Mouse (Mus musculus) forebrain, embryonic 10.5 days (tissue): Measurements from ENCODE around the gene Ntrk2. TPM values are rescaled to one million over a fixed set of nuclear protein-coding genes. Genes with fewer than 3 reads are reported as not detected.

Source experiments
- DNase-seq: peaks from one replicate; pipeline ENCODE4 v3.0.0-alpha.2; 2017; ENCODE audit warnings: low spot score; ENCODE audit errors: extremely low spot score
- H3K27ac ChIP-seq: fragments of 300-500 bp; sonication (generic); 2 replicates; pipeline ENCODE4 v1.5.1; 2016; ENCODE audit warnings: mild to moderate bottlenecking
- H3K27me3 ChIP-seq: fragments of 300-500 bp; sonication (generic); 2 replicates; pipeline ENCODE4 v1.6.1; 2016; ENCODE audit warnings: mild to moderate bottlenecking; ENCODE audit not compliant: poor library complexity, severe bottlenecking
- H3K36me3 ChIP-seq: fragments of 300-500 bp; sonication (generic); replicated peaks from 2 replicates; pipeline ENCODE4 v1.6.1; 2016; ENCODE audit warnings: mild to moderate bottlenecking, moderate library complexity
- H3K4me1 ChIP-seq: fragments of 300-500 bp; sonication (generic); 2 replicates; pipeline ENCODE4 v1.6.1; 2016
- H3K4me3 ChIP-seq: fragments of 300-500 bp; sonication (generic); 2 replicates; pipeline ENCODE4 v1.5.1; 2016; ENCODE audit warnings: mild to moderate bottlenecking, moderate library complexity
- H3K9me3 ChIP-seq: fragments of 300-500 bp; sonication (generic); 2 replicates; pipeline ENCODE4 v1.6.1; 2016; ENCODE audit warnings: mild to moderate bottlenecking, moderate library complexity
- WGBS: fragments of 180-500 bp; shearing (Covaris S2); methylation state at CpG from one replicate; pipeline ENCODE4 v1.1.7; 2016; 5-methylcytosine and 5-hydroxymethylcytosine counted together
- polyA plus RNA-seq: library from polyadenylated mRNA; unstranded; fragments of >200 nt; fragmentation: Nextera tagmentation; extraction: Ambion mirVana; gene quantifications from 2 replicates; pipeline ENCODE4 v1.2.1, GENCODE M21; 2016

Ntrk2 gene
- 27.8 and 33.2 TPM in 2 replicates for polyA plus RNA-seq

DNA sequence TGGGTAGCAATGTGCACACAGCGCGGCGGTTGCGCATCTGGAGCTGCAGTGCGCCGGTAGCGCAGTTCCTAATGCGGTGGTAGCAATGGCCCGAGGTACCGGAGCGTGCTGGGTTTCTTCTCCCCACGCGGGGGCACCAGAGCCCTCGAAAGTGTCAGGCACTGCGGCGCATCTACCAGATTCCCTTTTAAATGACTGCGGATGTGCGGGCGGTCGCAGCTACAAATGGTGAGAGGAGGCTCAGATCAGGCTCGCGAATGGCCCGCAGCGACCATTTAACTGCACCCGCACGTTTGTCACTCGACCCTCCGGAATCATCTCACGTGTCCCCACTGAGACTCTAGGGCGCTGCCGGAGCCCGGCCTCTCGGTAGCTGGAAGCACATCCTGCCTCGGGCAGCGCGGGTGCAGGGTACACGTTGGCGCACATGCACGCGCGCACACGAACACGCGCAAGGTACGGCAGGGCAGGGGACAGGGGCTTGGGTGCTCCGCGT lies at the start of gene Ntrk2:
TSS of gene Ntrk2 (plus strand) at position 173 of the 496 bp plus-strand sequence.
- H3K4me3 ChIP-seq, result peak within 1 kb of the TSS; percentile 59
- H3K36me3 ChIP-seq, result no peaks in the 10 kb centered on the region
- H3K27me3 ChIP-seq, result peaks cover 65% of the 10 kb centered on the region
- under 1% methylated on average over 47 of the region's 47 CpGs for WGBS
- H3K27ac ChIP-seq, result peak within 1 kb of the TSS; percentile 85
- peak; percentile 89 for DNase-seq
- peaks cover 49% of the 10 kb centered on the region for H3K4me1 ChIP-seq
- peaks cover 2% of the 10 kb centered on the region; the same call in 1 of the 2 replicates for H3K9me3 ChIP-seq

DNA sequence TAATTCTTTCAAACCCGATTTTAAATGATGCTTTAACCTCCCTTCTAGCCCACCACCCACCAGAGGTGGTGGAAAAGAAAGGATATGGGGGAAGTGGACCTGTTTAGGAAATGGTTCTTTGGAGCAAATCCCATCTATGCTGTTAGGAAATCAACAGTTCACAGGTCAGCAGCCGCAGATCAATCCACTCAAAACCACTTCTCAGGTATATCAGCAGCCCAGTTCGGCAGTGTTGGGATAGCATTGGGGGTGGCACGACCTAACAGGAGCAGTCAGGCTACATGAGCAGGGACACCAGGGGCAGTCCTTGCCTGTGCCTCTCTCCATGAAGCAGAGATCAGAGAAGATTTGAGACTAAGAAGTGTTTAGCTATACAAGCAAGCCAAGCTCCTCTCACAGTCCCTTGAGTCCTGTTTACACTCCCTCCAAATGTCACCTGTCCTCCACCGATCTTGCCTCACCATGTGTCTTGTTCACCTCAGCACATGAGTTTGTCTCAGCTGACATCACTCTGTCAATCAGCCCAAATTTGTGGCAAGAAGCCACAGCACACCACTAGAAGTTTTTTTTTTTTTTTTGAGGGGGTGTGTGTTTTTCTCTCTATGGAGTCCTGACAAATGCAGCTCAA lies 45.3 kb upstream of the Ntrk2 start:
- no peaks in the 10 kb centered on the region for H3K9me3 ChIP-seq
- H3K36me3 ChIP-seq, result no peaks in the 10 kb centered on the region
- H3K4me3 ChIP-seq, result no peak overlapping the region
- no peak for DNase-seq
- H3K27me3 ChIP-seq, result no peaks in the 10 kb centered on the region
- no peaks in the 10 kb centered on the region for H3K4me1 ChIP-seq
- 89% methylated on average over 5 of the region's 5 CpGs for WGBS
- H3K27ac ChIP-seq, result no peak overlapping the region

DNA sequence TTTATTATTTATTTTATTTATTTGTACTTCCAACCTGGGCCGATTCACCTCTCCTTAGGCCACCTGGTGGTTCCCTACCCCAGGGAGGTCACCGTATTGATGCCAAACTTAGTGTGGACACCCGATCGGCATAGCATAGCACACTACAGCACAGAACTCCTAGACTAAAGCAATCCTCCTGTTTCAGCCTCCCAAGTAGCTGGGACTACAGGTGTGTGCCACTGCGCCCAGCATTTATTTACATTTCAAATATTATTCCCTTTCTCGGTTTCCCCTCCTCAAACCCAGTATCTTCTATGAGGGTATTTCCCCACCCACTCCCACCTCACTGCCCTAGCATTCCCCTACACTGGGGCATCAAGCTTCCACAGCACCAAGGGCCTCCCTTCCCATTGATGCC lies 38.1 kb upstream of the Ntrk2 start:
- no peaks in the 10 kb centered on the region for H3K27me3 ChIP-seq
- H3K36me3 ChIP-seq, result no peaks in the 10 kb centered on the region
- no peak overlapping the region for H3K27ac ChIP-seq
- DNase-seq, result no peak
- 96% methylated on average over 6 of the region's 6 CpGs for WGBS
- no peaks in the 10 kb centered on the region for H3K9me3 ChIP-seq
- no peak overlapping the region for H3K4me3 ChIP-seq
- no peaks in the 10 kb centered on the region for H3K4me1 ChIP-seq

DNA sequence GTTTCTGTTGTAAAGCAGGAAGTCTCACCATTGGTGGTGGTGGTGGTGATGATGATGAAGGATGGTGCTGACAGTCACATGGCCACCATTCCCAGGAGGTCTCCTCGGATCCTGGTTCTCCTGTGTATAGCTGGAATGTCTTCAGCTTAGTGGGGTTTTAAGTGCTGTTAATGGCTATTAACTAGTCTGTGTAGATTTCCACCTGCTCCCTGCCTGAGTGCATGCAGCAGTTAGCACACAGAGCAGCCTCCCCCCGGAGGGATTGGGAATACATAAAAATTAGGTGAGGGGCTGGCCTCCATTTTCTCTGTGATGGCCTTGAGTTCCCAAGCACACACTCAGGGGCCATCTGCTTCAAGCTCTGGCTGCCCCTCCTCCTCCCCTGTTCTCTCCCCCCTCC lies 36.9 kb upstream of the Ntrk2 start:
- H3K4me3 ChIP-seq, result no peak overlapping the region
- H3K36me3 ChIP-seq, result no peaks in the 10 kb centered on the region
- H3K27ac ChIP-seq, result no peak overlapping the region
- no peaks in the 10 kb centered on the region for H3K27me3 ChIP-seq
- no peaks in the 10 kb centered on the region for H3K9me3 ChIP-seq
- no peaks in the 10 kb centered on the region for H3K4me1 ChIP-seq
- no peak for DNase-seq
- 66% methylated on average over 2 of the region's 2 CpGs for WGBS

DNA sequence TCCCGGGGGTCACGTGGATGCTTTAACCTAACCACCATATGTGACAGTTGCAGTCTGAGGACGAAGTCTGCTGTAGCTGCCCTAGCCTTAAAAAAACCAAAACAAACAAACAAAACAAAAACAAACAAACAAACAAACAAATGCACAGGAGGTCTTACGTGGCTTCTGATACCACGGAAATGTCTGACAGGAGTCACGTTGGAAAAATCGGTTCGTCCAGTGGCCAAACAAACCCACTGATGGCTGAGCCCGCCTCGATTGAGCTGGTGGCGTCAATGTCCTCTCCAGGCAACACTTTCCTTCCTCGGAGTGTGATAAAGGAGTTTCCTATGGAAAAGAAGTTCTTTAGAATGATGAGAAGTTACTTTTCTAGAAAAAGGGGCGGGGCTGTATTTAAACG lies 27.1 kb upstream of the Ntrk2 start:
- no peak overlapping the region for H3K27ac ChIP-seq
- no peak for DNase-seq
- 94% methylated on average over 14 of the region's 14 CpGs for WGBS

DNA sequence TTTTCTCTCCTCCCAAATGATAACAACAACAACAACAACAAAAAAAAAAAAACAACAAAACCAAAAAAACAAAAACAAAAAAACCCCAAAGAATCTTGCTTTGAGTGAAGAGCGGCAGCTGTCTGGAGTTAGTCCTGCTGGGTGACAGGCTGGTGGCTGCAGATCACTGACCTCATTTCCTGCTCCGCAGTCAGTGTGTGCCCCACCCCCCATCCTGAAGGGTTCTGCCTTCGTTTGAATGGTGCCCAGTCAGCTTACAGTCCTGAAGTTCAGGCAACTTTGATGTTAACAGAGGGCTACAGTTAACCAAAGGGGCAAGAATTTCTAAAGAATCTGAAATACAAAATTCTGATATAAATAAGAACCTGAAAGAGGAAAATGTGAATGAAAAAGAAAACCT lies 19.9 kb upstream of the Ntrk2 start:
- H3K36me3 ChIP-seq, result no peaks in the 10 kb centered on the region
- 12% methylated on average over 3 of the region's 3 CpGs for WGBS
- no peak overlapping the region for H3K4me3 ChIP-seq
- no peak for DNase-seq
- H3K27me3 ChIP-seq, result no peaks in the 10 kb centered on the region
- peaks cover 11% of the 10 kb centered on the region for H3K4me1 ChIP-seq
- H3K27ac ChIP-seq, result no peak overlapping the region
- no peaks in the 10 kb centered on the region for H3K9me3 ChIP-seq

More for the DNA sequence above, 27.1 kb upstream of the Ntrk2 start:
- 0 out of 2 replicates have a peak, but pooled peaks cover 2% of the 10 kb centered on the region for H3K4me1 ChIP-seq
- H3K4me3 ChIP-seq, result no peak overlapping the region
- no peaks in the 10 kb centered on the region for H3K27me3 ChIP-seq
- H3K36me3 ChIP-seq, result no peaks in the 10 kb centered on the region
- H3K9me3 ChIP-seq, result no peaks in the 10 kb centered on the region

DNA sequence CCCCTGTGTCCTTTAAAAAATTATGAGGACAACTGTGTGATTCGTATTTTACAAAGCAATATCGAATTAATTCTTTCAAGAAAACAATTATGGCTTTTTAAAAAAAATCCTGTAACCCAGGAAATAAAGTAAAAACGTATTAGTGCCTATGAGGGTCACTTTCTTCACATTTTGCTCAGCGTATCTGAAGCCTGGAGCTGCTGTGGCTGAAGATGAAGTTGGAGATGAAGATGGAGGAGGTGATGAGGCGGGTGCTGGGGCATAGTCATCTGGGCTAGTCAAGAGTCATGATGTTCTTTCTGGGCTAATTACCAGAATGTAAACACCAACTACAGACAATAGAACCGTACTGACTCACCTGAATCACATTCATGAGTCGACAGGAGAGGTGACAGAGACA lies 15.6 kb upstream of the Ntrk2 start:
- Histone ChIP-seq H3K36me3 (no peaks in the 10 kb centered on the region), H3K27ac (no peak overlapping the region), H3K4me1 (peaks cover 9% of the 10 kb centered on the region), H3K4me3 (no peak overlapping the region), H3K27me3 (no peaks in the 10 kb centered on the region), H3K9me3 (no peaks in the 10 kb centered on the region; the same call in 1 of the 2 replicates)
- no peak for DNase-seq
- WGBS, result 86% methylated on average over 7 of the region's 7 CpGs

DNA sequence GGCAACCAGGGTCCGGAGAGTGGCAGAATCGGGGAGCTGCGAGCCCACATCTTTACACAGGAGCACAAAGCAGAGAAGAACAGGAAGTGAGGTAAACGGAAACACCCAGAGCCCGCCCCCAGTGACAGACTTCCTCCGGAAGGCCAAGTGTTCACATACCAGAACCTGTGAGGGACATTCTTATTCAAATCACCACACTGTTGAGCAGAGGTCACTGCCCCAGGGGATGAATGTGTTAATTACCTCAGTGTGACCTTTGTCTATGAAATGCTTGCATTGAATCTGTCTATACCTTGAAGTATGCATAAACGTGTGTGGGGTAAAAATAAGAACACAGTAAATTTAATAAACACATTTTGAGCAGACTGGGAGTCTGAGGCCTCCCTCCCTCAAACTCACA lies 9.0 kb upstream of the Ntrk2 start:
- 94% methylated on average over 7 of the region's 7 CpGs for WGBS
- peaks cover 5% of the 10 kb centered on the region; the same call in 1 of the 2 replicates for H3K4me1 ChIP-seq

DNA sequence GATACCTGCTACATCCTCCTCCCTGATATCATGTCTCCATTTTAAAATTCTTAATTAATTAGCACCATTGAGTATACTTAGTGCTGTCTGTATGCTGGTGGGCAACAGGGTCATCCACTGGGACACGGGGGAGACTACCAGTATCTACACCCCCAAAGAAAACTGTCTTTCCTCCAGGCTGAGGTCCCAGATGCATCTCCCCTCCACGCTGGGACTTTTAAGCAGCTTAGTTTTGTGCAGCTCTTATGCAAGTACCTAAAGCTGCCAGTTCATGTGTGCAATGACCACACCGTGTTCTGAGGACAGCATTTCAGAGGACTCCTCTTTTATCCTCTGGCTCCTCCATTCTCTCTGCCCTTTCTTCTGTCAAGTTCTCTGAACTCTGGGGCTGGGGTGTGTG lies 5.1 kb upstream of the Ntrk2 start:
- H3K27ac ChIP-seq, result no peak overlapping the region
- DNase-seq, result no peak
- peaks cover 20% of the 10 kb centered on the region for H3K27me3 ChIP-seq
- H3K36me3 ChIP-seq, result no peaks in the 10 kb centered on the region
- H3K9me3 ChIP-seq, result peaks cover 9% of the 10 kb centered on the region; the same call in 1 of the 2 replicates
- no peak overlapping the region for H3K4me3 ChIP-seq
- peaks cover 11% of the 10 kb centered on the region; the same call in 1 of the 2 replicates for H3K4me1 ChIP-seq
- WGBS, result 88% methylated on average over 3 of the region's 3 CpGs

More for the DNA sequence above, 9.0 kb upstream of the Ntrk2 start:
- DNase-seq, result no peak
- Histone ChIP-seq H3K9me3 (peaks cover 7% of the 10 kb centered on the region; the same call in 1 of the 2 replicates), H3K27ac (no peak overlapping the region), H3K36me3 (no peaks in the 10 kb centered on the region), H3K27me3 (no peaks in the 10 kb centered on the region), H3K4me3 (no peak overlapping the region)

DNA sequence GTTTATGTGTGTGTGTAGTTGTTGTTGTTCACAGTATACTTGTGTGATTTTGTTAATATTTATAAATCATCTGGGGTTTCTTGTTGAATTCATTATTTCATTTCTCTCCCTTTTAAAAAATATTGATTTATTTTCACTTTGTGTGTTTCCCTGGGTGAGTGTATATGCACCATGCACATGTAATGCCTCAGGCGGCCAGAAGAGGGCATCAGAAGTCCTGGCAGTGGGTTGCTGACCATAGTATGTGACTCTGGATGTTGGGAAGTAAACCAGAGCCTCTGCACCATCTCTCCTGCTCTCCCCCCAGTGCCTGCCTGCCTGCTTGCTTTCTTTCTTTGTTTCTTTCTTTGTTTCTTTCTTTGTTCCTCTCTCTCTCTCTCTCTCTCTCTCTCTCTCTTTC lies 2.5 kb upstream of the Ntrk2 start:
- peaks cover 2% of the 10 kb centered on the region; the same call in 1 of the 2 replicates for H3K9me3 ChIP-seq
- 20% methylated on average over 1 of the region's 1 CpGs for WGBS
- H3K36me3 ChIP-seq, result no peaks in the 10 kb centered on the region
- no peak overlapping the region for H3K4me3 ChIP-seq
- no peak for DNase-seq
- peaks cover 33% of the 10 kb centered on the region for H3K4me1 ChIP-seq
- no peak overlapping the region for H3K27ac ChIP-seq
- peaks cover 46% of the 10 kb centered on the region for H3K27me3 ChIP-seq

DNA sequence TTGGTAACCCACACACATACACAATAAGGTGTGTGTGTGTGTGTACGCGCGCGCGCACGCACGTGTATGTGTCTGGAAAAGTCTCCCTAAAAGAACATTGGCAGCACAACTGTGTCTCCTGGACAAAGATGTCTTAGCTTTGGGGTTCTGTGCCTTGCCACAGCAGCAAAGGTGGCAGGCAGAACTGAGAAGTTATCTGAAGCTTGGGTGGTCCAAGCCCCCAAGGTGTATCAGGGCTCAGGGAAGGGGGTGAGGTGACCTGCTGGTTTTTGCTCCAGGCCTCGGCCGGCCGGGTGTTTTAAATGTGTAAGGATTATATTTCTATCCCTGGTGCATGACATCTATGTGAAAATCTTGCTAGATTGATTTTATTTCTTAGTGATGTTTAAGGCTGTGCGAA lies 536 bp upstream of the Ntrk2 start:
- peaks cover 2% of the 10 kb centered on the region; the same call in 1 of the 2 replicates for H3K9me3 ChIP-seq
- no peaks in the 10 kb centered on the region for H3K36me3 ChIP-seq
- no peak overlapping the region for H3K27ac ChIP-seq
- WGBS, result 83% methylated on average over 11 of the region's 11 CpGs
- DNase-seq, result no peak
- no peak overlapping the region for H3K4me3 ChIP-seq
- H3K4me1 ChIP-seq, result peaks cover 49% of the 10 kb centered on the region
- H3K27me3 ChIP-seq, result peaks cover 65% of the 10 kb centered on the region

DNA sequence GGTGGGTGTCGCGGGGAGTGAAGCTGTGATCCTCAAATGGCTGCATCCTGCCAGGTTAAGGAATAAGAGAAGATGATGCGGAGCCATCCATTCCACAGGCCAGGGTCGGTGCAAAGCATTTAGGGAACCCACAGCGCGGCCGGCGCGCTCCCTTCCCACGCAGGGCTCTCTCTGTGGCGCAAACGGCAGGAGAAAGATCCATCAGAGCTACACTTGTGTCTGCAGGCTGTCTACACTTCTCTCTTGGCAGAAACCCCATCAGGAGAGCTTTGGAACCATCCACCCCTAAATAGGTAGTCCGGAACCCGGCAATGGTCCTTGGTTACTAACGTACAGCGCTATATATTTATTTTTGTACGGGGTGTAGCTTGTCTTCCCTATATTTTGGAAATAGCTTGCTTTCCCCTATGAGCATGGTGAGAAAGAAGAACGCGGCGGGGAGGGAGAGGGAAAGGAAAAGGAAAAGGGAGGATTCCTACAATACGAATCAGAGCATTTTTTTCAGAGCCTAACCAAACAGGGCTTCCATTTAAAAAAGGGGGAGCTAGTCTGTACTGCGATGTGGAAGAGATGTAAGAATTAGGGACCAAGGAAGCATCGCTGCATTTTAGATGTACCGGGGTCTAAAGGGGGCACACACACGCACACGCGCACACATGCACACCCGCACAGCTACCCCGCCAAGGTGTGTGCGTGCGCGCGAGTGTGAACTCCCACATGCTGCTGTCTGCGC lies 693 bp downstream of the Ntrk2 start:
- Histone ChIP-seq H3K27ac (peak overlapping the region; percentile 85), H3K4me3 (peak overlapping the region; percentile 59), H3K4me1 (peaks cover 52% of the 10 kb centered on the region), H3K27me3 (peaks cover 65% of the 10 kb centered on the region), H3K9me3 (peaks cover 2% of the 10 kb centered on the region; the same call in 1 of the 2 replicates), H3K36me3 (no peaks in the 10 kb centered on the region)
- no peak for DNase-seq
- under 1% methylated on average over 34 of the region's 34 CpGs for WGBS
